Mouse (Mus musculus): Measurements from ENCODE around the gene Lrrfip1. TPM values are rescaled to one million over a fixed set of nuclear protein-coding genes. Genes with fewer than 3 reads are reported as not detected.

The Lrrfip1 gene
- polyA plus RNA-seq, 1 experiment from 2014 or later, result 79.0 TPM

- Histone ChIP-seq H3K27ac (replicated peaks) (peak overlapping the region; percentile 69; the same call in 1 of the 2 replicates), H3K9ac (ENCODE audit: low read length) (no peak overlapping the region), H3K9me3 (ENCODE audit: control insufficient read depth, low read length) (no peaks in the 10 kb centered on the region), H3K4me1 (replicated peaks; ENCODE audit: control insufficient read depth, insufficient read depth) (peaks cover 3% of the 10 kb centered on the region; the same call in 1 of the 2 replicates), H3K4me3 (ENCODE audit: low read depth, low read length) (no peak overlapping the region), H3K27me3 (ENCODE audit: control insufficient read depth, insufficient read depth, low read length) (no peaks in the 10 kb centered on the region), H3K36me3 (ENCODE audit: control insufficient read depth, insufficient read depth, low read length) (no peaks in the 10 kb centered on the region), H3K4me2 (replicated peaks; ENCODE audit: low read depth) (no peak overlapping the region)
- DNase-seq (ENCODE audit: low spot score), result peak; percentile 56
- 0 out of 2 replicates have a peak, but pooled peaks have one; percentile 45 for ATAC-seq (ENCODE audit: low FRiP score, low TSS enrichment)
- TF ChIP-seq CTCF (IDR thresholded peaks at IDR 0.05; ENCODE audit: low read depth) (no peak), EP300 (optimal IDR thresholded peaks at IDR 0.05) (no peak)
- WGBS, result 26% methylated on average over 2 of the region's 2 CpGs
Observed at GRCm38 (mm10) chr1:91085686-91086085, 87.1 kb downstream of the Lrrfip1 start.

- ATAC-seq (ENCODE audit: low FRiP score, low TSS enrichment) (no peak), DNase-seq (ENCODE audit: low spot score) (no peak)
- Histone ChIP-seq H3K27ac (replicated peaks) (peak overlapping the region; percentile 69; the same call in 1 of the 2 replicates), H3K4me3 (ENCODE audit: low read depth, low read length) (no peak overlapping the region), H3K4me1 (replicated peaks; ENCODE audit: control insufficient read depth, insufficient read depth) (peaks cover 3% of the 10 kb centered on the region; the same call in 1 of the 2 replicates), H3K4me2 (replicated peaks; ENCODE audit: low read depth) (no peak overlapping the region), H3K36me3 (ENCODE audit: control insufficient read depth, insufficient read depth, low read length) (no peaks in the 10 kb centered on the region), H3K9ac (ENCODE audit: low read length) (no peak overlapping the region), H3K27me3 (ENCODE audit: control insufficient read depth, insufficient read depth, low read length) (no peaks in the 10 kb centered on the region), H3K9me3 (ENCODE audit: control insufficient read depth, low read length) (no peaks in the 10 kb centered on the region)
- TF ChIP-seq CTCF (IDR thresholded peaks at IDR 0.05; ENCODE audit: low read depth) (no peak), EP300 (optimal IDR thresholded peaks at IDR 0.05) (no peak)
- WGBS, result 32% methylated on average over 3 of the region's 3 CpGs
Observed at GRCm38 (mm10) chr1:91086325-91086724, 87.8 kb downstream of the Lrrfip1 start.

DNA sequence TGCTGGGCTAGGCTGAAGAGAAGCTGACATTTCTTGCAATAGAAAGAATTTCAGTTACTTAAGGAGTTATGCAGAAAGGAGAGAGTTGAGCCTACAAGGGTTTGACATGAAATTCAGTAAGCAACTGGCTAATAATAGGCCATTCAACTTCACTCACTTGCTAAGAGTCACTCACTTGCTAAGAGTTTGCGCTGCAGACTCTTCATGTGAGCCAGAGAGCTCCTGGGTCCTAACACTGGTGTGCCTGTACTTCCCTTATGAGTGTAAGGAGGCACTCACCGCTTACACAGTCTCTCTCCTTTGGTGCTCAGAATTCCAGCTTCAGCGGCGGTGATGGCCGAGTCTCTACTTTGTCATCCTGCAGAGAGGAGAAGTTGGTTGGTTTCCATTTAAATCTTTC is 88.2 kb downstream of the Lrrfip1 start:
- whole genome bisulfite sequencing, result 80% methylated on average over 5 of the region's 5 CpGs

GRCm38 (mm10) chr1:91088027-91088426 is 89.5 kb downstream of the Lrrfip1 start:
- ATAC-seq (ENCODE audit: low FRiP score, low TSS enrichment) (no peak), DNase-seq (ENCODE audit: low spot score) (no peak)
- peaks cover 3% of the 10 kb centered on the region; the same call in 1 of the 2 replicates for H3K4me1 ChIP-seq (replicated peaks; ENCODE audit: control insufficient read depth, insufficient read depth)
- H3K4me3 ChIP-seq (ENCODE audit: low read depth, low read length), result no peak overlapping the region
- H3K36me3 ChIP-seq (ENCODE audit: control insufficient read depth, insufficient read depth, low read length), result no peaks in the 10 kb centered on the region
- H3K4me2 ChIP-seq (replicated peaks; ENCODE audit: low read depth), result no peak overlapping the region
- no peak for TF ChIP-seq EP300 (optimal IDR thresholded peaks at IDR 0.05)
- no peak for TF ChIP-seq CTCF (IDR thresholded peaks at IDR 0.05; ENCODE audit: low read depth)
- no peak overlapping the region for H3K9ac ChIP-seq (ENCODE audit: low read length)
- H3K9me3 ChIP-seq (ENCODE audit: control insufficient read depth, low read length), result no peaks in the 10 kb centered on the region
- WGBS, result 77% methylated on average over 7 of the region's 7 CpGs
- no peak overlapping the region for H3K27ac ChIP-seq (replicated peaks)
- H3K27me3 ChIP-seq (ENCODE audit: control insufficient read depth, insufficient read depth, low read length), result no peaks in the 10 kb centered on the region

More for the DNA sequence above, 88.2 kb downstream of the Lrrfip1 start:
- Histone ChIP-seq H3K36me3 (ENCODE audit: control insufficient read depth, insufficient read depth, low read length) (no peaks in the 10 kb centered on the region), H3K4me1 (replicated peaks; ENCODE audit: control insufficient read depth, insufficient read depth) (peaks cover 3% of the 10 kb centered on the region; the same call in 1 of the 2 replicates), H3K9ac (ENCODE audit: low read length) (no peak overlapping the region), H3K9me3 (ENCODE audit: control insufficient read depth, low read length) (no peaks in the 10 kb centered on the region), H3K4me3 (ENCODE audit: low read depth, low read length) (no peak overlapping the region), H3K27me3 (ENCODE audit: control insufficient read depth, insufficient read depth, low read length) (no peaks in the 10 kb centered on the region), H3K27ac (replicated peaks) (no peak overlapping the region), H3K4me2 (replicated peaks; ENCODE audit: low read depth) (no peak overlapping the region)
- TF ChIP-seq EP300 (optimal IDR thresholded peaks at IDR 0.05) (no peak), CTCF (IDR thresholded peaks at IDR 0.05; ENCODE audit: low read depth) (no peak)
- DNase-seq (ENCODE audit: low spot score), result no peak
- no peak for ATAC-seq (ENCODE audit: low FRiP score, low TSS enrichment)

- no peak for DNase-seq (ENCODE audit: low spot score)
- Histone ChIP-seq H3K9ac (ENCODE audit: low read length) (no peak overlapping the region), H3K9me3 (ENCODE audit: control insufficient read depth, low read length) (no peaks in the 10 kb centered on the region), H3K4me3 (ENCODE audit: low read depth, low read length) (no peak overlapping the region), H3K4me2 (replicated peaks; ENCODE audit: low read depth) (no peak overlapping the region), H3K27ac (replicated peaks) (no peak overlapping the region), H3K4me1 (replicated peaks; ENCODE audit: control insufficient read depth, insufficient read depth) (peaks cover 3% of the 10 kb centered on the region; the same call in 1 of the 2 replicates), H3K36me3 (ENCODE audit: control insufficient read depth, insufficient read depth, low read length) (no peaks in the 10 kb centered on the region), H3K27me3 (ENCODE audit: control insufficient read depth, insufficient read depth, low read length) (no peaks in the 10 kb centered on the region)
- no peak for TF ChIP-seq CTCF (IDR thresholded peaks at IDR 0.05; ENCODE audit: low read depth)
- no peak for TF ChIP-seq EP300 (optimal IDR thresholded peaks at IDR 0.05)
- WGBS, result 68% methylated on average over 8 of the region's 8 CpGs
- ATAC-seq (ENCODE audit: low FRiP score, low TSS enrichment), result no peak
Observed at GRCm38 (mm10) chr1:91088941-91089340, 90.4 kb downstream of the Lrrfip1 start.

DNA sequence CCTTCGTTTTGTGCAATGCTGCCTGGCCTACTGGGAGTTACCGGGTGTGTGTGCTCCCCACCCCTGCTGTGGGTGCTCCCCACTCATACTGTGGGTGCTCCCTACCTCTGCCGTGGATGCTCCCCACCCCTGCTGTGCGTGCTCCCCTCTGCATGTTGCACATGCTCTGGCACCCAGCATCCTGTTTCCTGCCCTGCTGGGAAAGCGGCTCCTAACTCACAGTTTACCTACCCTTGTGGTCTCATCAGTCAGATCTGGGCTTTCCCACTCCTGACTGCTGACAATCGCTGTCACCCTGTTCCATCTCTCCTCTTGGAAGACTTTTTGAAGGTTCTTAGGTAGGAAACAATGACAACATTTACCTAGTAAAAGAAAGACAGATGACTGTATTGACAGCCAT is 91.9 kb downstream of the Lrrfip1 start:
- H3K4me1 ChIP-seq (replicated peaks; ENCODE audit: control insufficient read depth, insufficient read depth), result peaks cover 2% of the 10 kb centered on the region; the same call in 1 of the 2 replicates
- no peaks in the 10 kb centered on the region for H3K36me3 ChIP-seq (ENCODE audit: control insufficient read depth, insufficient read depth, low read length)
- H3K4me2 ChIP-seq (replicated peaks; ENCODE audit: low read depth), result no peak overlapping the region
- no peak for DNase-seq (ENCODE audit: low spot score)
- no peak for ATAC-seq (ENCODE audit: low FRiP score, low TSS enrichment)
- 66% methylated on average over 6 of the region's 6 CpGs for WGBS
- no peak overlapping the region for H3K9ac ChIP-seq (ENCODE audit: low read length)
- H3K27me3 ChIP-seq (ENCODE audit: control insufficient read depth, insufficient read depth, low read length), result no peaks in the 10 kb centered on the region
- TF ChIP-seq EP300 (optimal IDR thresholded peaks at IDR 0.05), result no peak
- TF ChIP-seq CTCF (IDR thresholded peaks at IDR 0.05; ENCODE audit: low read depth), result no peak
- H3K4me3 ChIP-seq (ENCODE audit: low read depth, low read length), result no peak overlapping the region
- H3K9me3 ChIP-seq (ENCODE audit: control insufficient read depth, low read length), result no peaks in the 10 kb centered on the region
- no peak overlapping the region for H3K27ac ChIP-seq (replicated peaks)

Measured in stomach, postnatal 0 days (tissue).